Mouse (Mus musculus) heart, adult 2 months (tissue): ENCODE data around the gene Eif3f. TPM values are rescaled to one million over a fixed set of nuclear protein-coding genes. Genes with fewer than 3 reads are reported as not detected.
A peak's percentile ranks its signal among the peaks of the same experiment; 100 is the strongest.

ENCODE experiments used
- DNase-seq, 2 experiments: peaks; one replicate each; pipeline ENCODE4 v3.0.0; 2021
- H3K27ac ChIP-seq: fragments of 200-600 bp; 2 replicates; pipeline ENCODE4 v1.8.1; 2022
- H3K27me3 ChIP-seq: fragments of 200-500 bp; 2 replicates; pipeline ENCODE4 v1.6.1; 2012; ENCODE audit warnings: mild to moderate bottlenecking, low read length, inconsistent platforms, mixed read lengths; ENCODE audit not compliant: control insufficient read depth, insufficient read depth
- H3K36me3 ChIP-seq: fragments of 200-500 bp; 2 replicates; pipeline ENCODE4 v1.6.1; 2012; ENCODE audit warnings: low read length, inconsistent platforms; ENCODE audit not compliant: control insufficient read depth, insufficient read depth
- H3K4me1 ChIP-seq: fragments of 200-500 bp; 2 replicates; pipeline ENCODE4 v1.6.1; 2011; ENCODE audit warnings: low read length; ENCODE audit not compliant: control insufficient read depth, insufficient read depth
- H3K4me3 ChIP-seq: fragments of 200-600 bp; 2 replicates; pipeline ENCODE4 v1.8.1; 2022
- H3K79me2 ChIP-seq: fragments of 200-500 bp; replicated peaks from 2 replicates; pipeline ENCODE4 v1.6.1; 2012; ENCODE audit warnings: mild to moderate bottlenecking, inconsistent platforms, low read length, moderate library complexity, mixed read lengths; ENCODE audit not compliant: control insufficient read depth, insufficient read depth
- H3K9ac ChIP-seq: fragments of 200-500 bp; 2 replicates; pipeline ENCODE4 v1.6.1; 2012; ENCODE audit warnings: low read depth, mild to moderate bottlenecking, control low read depth, inconsistent platforms, low read length, mixed read lengths
- CTCF ChIP-seq: fragments of 200-600 bp; IDR thresholded peaks from 2 replicates; pipeline ENCODE4 v1.8.1; 2022; ENCODE audit warnings: antibody characterized with exemption, mild to moderate bottlenecking, moderate library complexity
- EP300 ChIP-seq: fragments of 200-500 bp; IDR thresholded peaks from 2 replicates; pipeline ENCODE4 v1.6.1; 2011; ENCODE audit warnings: low read depth, low read length, control low read depth; ENCODE audit not compliant: insufficient read depth
- POLR2A ChIP-seq: fragments of 200-500 bp; IDR thresholded peaks from 2 replicates; pipeline ENCODE4 v1.6.1; 2011; ENCODE audit warnings: mild to moderate bottlenecking, low read depth, low read length, control low read depth; ENCODE audit not compliant: insufficient read depth
- WGBS: fragments of 180-500 bp; shearing (Covaris S2); methylation state at CpG from one replicate; pipeline ENCODE4 v1.1.7; 2018; 5-methylcytosine and 5-hydroxymethylcytosine counted together
- intact Hi-C: fragments of 180-260 bp; cut with DNase I; formaldehyde crosslinking; loops from one replicate; pipeline ENCODE4 v1.15.1; 2025
- polyA plus RNA-seq: library from polyadenylated mRNA; depleted of rRNA; stranded (reverse); fragments of >200 nt; gene quantifications from 2 replicates; pipeline ENCODE4 v1.2.3, GENCODE M21; 2012
- total RNA-seq, 2 experiments: library from RNA; stranded (reverse); gene quantifications; 2 replicates each; pipeline ENCODE4 v1.2.3; 2021

Eif3f gene
- total and polyA plus RNA-seq, 3 experiments, result 72.8 to 97.2 (median 78.6) TPM

DNA sequence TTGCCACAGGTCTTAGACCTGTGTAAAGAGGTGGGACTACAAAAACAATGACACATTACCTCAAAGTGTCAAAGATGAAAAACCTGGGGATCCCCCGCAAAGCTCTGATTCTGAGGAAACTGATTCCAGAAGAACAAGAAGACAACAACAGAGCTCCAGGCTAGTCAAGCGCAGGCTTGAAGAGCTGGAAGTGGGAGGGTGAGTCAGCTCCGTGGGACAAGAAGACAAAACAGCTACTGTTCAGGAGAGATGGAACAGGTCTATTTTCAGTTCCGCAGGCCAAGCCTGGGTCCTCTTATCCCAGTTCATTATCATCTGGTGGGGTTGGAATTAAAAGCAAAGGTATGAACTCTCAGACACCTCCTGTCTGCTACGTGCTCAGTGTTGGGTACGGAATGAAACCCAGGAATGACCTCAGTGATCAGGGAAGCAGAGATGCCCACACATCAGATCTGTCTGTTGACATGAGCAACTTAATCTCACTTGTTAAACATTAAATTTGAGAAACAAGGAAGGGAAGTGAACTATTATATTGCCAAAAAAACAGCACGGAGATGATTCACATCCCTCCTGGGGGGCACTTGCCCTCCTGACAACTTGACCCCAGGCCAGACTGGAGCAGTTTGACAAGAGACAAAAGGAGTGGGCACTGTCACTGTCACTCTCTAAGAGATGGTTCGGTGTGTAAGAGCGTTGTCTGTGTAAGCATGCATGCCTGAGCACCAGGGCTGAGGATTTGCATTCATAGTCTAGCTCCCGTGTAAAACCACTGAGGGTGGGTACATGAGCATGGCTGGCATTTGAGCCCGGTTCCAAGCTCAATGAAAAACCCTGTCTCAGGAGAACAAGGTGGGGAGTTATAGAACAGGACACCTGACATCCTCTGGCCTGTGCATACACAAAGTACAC lies 5.7 kb upstream of the Eif3f start:
- H3K27ac ChIP-seq, result no peak overlapping the region; the same call in 1 of the 2 replicates
- H3K4me3 ChIP-seq, result no peak overlapping the region
- H3K9ac ChIP-seq, result no peak overlapping the region
- WGBS, result 57% methylated on average over 11 of the region's 11 CpGs
- no peak for DNase-seq
- H3K79me2 ChIP-seq, result no peaks in the 10 kb centered on the region
- intact Hi-C loops, result no loop called here
- H3K4me1 ChIP-seq, result peaks cover 2% of the 10 kb centered on the region; the same call in 1 of the 2 replicates
- no peaks in the 10 kb centered on the region for H3K36me3 ChIP-seq
- no peaks in the 10 kb centered on the region for H3K27me3 ChIP-seq
- TF ChIP-seq POLR2A, result no peak
- TF ChIP-seq EP300, result no peak
- no peak for TF ChIP-seq CTCF

DNA sequence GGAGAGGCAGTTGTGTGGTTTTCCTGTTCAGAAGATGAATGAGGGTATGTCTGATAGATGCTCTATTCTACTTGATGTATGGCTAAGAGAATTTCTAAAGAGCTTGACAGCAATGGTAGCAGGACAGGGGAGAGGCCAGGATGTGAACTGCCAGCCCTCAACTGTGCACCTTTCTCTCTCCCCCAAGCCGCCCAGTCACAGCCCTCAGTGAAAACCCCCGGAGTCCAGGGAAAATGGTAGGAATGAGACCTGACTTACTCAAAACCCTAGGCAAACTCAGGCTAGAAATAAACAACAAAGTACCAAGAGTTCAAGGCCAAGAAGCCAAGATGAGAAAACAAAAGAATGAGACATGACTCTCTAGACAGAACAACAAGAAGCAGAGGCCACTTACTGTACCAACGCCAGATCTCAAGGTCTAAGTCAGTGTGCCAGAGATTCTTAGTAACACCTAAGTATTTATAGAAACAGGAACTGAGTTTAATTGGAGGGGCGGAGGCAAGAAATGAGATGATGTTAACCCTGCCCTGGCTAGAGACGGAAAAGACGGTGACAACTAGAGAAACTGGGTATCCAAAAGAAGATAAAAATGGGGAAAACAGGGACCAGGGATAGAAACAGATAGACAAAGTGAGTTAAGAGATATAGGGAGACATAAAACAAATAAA lies 4.4 kb upstream of the Eif3f start, which contains the start of gene Nlrp10:
TSS of gene Nlrp10 (minus strand) at position 453 of the 668 bp plus-strand sequence.
- Histone ChIP-seq H3K9ac (peak within 1 kb of the TSS; percentile 61), H3K27ac (peak within 1 kb of the TSS; percentile 73), H3K27me3 (no peaks in the 10 kb centered on the region), H3K4me3 (peak within 1 kb of the TSS; percentile 25; the same call in 1 of the 2 replicates), H3K36me3 (no peaks in the 10 kb centered on the region), H3K79me2 (0 out of 2 replicates have a peak, but pooled peaks cover 1% of the 10 kb centered on the region), H3K4me1 (peaks cover 2% of the 10 kb centered on the region)
- 26% methylated on average over 6 of the region's 6 CpGs for WGBS
- no peak for TF ChIP-seq POLR2A
- peak in 1 of 2 experiments; percentile 13 for DNase-seq
- intact Hi-C loops, result loop anchor here (2.0 kb wide), 1 partner anchor 115 kb away; no protein-coding TSS in a partner anchor

DNA sequence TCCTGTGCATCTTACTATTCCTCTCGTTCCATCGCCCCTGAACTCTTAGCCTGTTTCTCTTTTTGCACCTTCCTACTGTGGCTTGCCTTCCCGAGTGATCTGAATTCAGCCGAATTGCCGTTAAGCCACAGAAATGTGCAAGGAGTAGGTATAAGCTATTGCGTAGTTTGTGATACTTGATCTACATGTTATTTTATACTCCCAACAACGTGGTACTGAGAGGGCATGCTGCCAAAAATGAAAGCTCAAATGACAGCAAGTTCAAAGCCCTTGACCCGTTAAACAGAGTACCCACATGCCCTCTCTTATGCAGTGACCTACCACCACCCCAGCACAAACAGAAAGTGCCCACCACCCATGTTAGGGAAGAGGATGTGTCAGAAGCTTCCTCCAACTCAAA lies 619 bp downstream of the Eif3f start:
- 2% methylated on average over 8 of the region's 8 CpGs for WGBS
- H3K27ac ChIP-seq, result peak overlapping the region; percentile 71
- peaks cover 4% of the 10 kb centered on the region; the same call in 1 of the 2 replicates for H3K79me2 ChIP-seq
- H3K27me3 ChIP-seq, result no peaks in the 10 kb centered on the region
- H3K9ac ChIP-seq, result peak overlapping the region; percentile 92
- no peak for DNase-seq
- H3K4me1 ChIP-seq, result peaks cover 12% of the 10 kb centered on the region
- H3K4me3 ChIP-seq, result peak overlapping the region; percentile 70
- peaks cover 2% of the 10 kb centered on the region for H3K36me3 ChIP-seq
- TF ChIP-seq CTCF (no peak), POLR2A (no peak), EP300 (no peak)
- intact Hi-C loops, result loop anchor here (2.0 kb wide), 1 partner anchor 84 kb away; the partner anchor contains the start of gene Olfr516

DNA sequence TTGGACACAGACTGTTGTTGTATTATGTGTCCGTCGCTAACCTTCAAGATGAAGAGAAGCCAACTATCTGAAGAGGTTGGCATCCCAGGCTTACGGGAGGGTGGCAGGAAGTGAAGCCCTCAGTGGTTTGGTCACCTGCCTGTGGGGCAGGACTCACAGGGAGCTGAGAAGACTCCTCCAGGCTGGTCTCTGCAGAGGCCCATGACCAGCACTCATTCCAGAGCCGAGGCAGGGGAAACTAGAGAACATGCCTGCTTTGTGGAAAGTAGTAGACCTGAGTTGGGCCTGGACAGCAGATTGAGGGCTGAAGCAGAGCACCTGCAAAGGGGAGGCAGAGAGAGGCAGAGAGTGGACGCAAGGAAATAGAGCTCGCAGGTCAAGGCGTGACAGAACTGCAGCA lies 1.2 kb downstream of the Eif3f start:
- no peak for DNase-seq
- intact Hi-C loops, result loop anchor here (2.0 kb wide), 1 partner anchor 85 kb away; the partner anchor contains the start of gene Olfr516

DNA sequence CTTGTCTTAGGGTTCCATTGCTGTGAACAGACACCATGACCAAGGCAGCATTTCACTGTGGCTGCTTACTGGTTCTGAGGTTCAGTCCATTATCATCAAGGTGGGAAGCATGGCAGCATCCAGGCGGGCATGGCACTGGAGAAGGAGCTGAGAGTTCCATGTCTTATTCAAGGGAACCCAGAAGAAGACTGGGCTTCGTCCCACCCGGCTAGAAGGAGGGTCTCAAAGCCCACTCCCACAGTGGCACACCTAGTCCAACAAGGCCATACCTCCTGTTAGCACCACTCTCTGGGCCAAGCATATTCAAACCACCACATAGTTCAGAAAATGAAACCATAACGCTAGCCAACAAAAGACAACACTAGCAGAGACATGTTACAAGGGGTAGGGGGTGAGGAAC lies 2.4 kb downstream of the Eif3f start:
- Histone ChIP-seq H3K27ac (no peak overlapping the region), H3K4me1 (peaks cover 12% of the 10 kb centered on the region), H3K4me3 (no peak overlapping the region), H3K27me3 (no peaks in the 10 kb centered on the region), H3K9ac (no peak overlapping the region), H3K36me3 (peaks cover 2% of the 10 kb centered on the region), H3K79me2 (peaks cover 4% of the 10 kb centered on the region; the same call in 1 of the 2 replicates)
- WGBS, result 96% methylated on average over 4 of the region's 4 CpGs
- no peak for DNase-seq
- intact Hi-C loops, result no loop called here
- no peak for TF ChIP-seq CTCF
- no peak for TF ChIP-seq POLR2A
- TF ChIP-seq EP300, result no peak

More for the DNA sequence above, 1.2 kb downstream of the Eif3f start:
- Histone ChIP-seq H3K4me3 (no peak overlapping the region; the same call in 1 of the 2 replicates), H3K9ac (no peak overlapping the region), H3K27ac (no peak overlapping the region), H3K4me1 (peaks cover 12% of the 10 kb centered on the region), H3K79me2 (peaks cover 4% of the 10 kb centered on the region; the same call in 1 of the 2 replicates), H3K36me3 (peaks cover 2% of the 10 kb centered on the region), H3K27me3 (no peaks in the 10 kb centered on the region)
- TF ChIP-seq POLR2A (no peak), CTCF (no peak), EP300 (no peak)
- WGBS, result 66% methylated on average over 7 of the region's 7 CpGs
